Mouse (Mus musculus) heart, postnatal 10 days (tissue): ENCODE results near the gene Mrc1. TPM values are rescaled to one million over a fixed set of nuclear protein-coding genes. Genes with fewer than 3 reads are reported as not detected.

ENCODE experiments used
- microRNA-seq, 2 experiments: library from miRNA; unstranded; fragments of <30 nt; microRNA quantifications; one replicate each; pipeline ENCODE4 v1.2.0; 2022
- total RNA-seq, 2 experiments: library from RNA; stranded (reverse); gene quantifications; 2 replicates each; pipeline ENCODE4 v1.2.3; 2021

Mrc1 gene
- total RNA-seq, 2 experiments from 2014 or later, result 15.8 to 19.7 TPM

Small RNA genes lying within 50 kb of the gene (microRNA-seq; reads per million reads assigned to microRNA genes)
- gene Mir511, result 9.0 to 23.6 reads per million in 2 experiments

Other genes with a start within 250 kb of the Mrc1 start
- gene Hacd1, start 173.3 kb upstream of the Mrc1 start, total RNA-seq, result 100 to 1,000 TPM; 214 TPM
- 10 to 100 TPM; 37.7 to 40.5 TPM for gene Stam, start 155.3 kb upstream of the Mrc1 start, total RNA-seq
- not detected for gene Tmem236, start 54.9 kb upstream of the Mrc1 start, total RNA-seq
- gene Slc39a12, start 158.9 kb downstream of the Mrc1 start, total RNA-seq, result not detected